ENCODE assay signal across 9 mouse cellular contexts in genomic region chr1:64193150-64193838, GRCm38 (mm10).
DNase-seq lines count a peak whose midpoint lies in the region; ATAC-seq lines count a peak whose summit lies in the region.
"Had no signal": no experiment of that assay in that cellular context is flagged by ENCODE, and none has a peak within 500 bp of the region (broad histone marks: within the 10 kb centered on the region; RNA-seq: fewer than 3 reads in every experiment).

No protein-coding gene starts in this region.

- ATAC-seq in midbrain, embryonic 13.5 days, result no peak
- ATAC-seq in midbrain, embryonic 15.5 days (replicated peaks), result no peak
- ATAC-seq in granulocyte monocyte progenitor cell, adult 5-6 weeks (replicated peaks; ENCODE audit: poor library complexity, severe bottlenecking), result peak; percentile 31; the same call in 1 of the 2 replicates
- ATAC-seq in inflammation-experienced regulatory T-cells, adult 6 months, result no peak

- no peak overlapping the region for H3K4me3 ChIP-seq in midbrain, embryonic 13.5 days (replicated peaks)
- H3K4me3 ChIP-seq in midbrain, embryonic 15.5 days, result no peak overlapping the region
- H3K4me3 ChIP-seq in limb, embryonic 10.5 days, result no peak overlapping the region
- H3K4me3 ChIP-seq: limb, embryonic 15.5 days had no signal

- H3K9me3 ChIP-seq in midbrain, embryonic 13.5 days, result no peaks in the 10 kb centered on the region
- no peaks in the 10 kb centered on the region for H3K9me3 ChIP-seq in midbrain, embryonic 15.5 days
- no peaks in the 10 kb centered on the region for H3K9me3 ChIP-seq in limb, embryonic 10.5 days (replicated peaks)
- H3K9me3 ChIP-seq: limb, embryonic 15.5 days had no signal

- H3K27me3 ChIP-seq in midbrain, embryonic 13.5 days, result no peaks in the 10 kb centered on the region
- H3K27me3 ChIP-seq in midbrain, embryonic 15.5 days (replicated peaks), result no peaks in the 10 kb centered on the region
- H3K27me3 ChIP-seq in limb, embryonic 10.5 days (ENCODE audit: low read depth, poor library complexity, severe bottlenecking), result no peaks in the 10 kb centered on the region
- H3K27me3 ChIP-seq: limb, embryonic 15.5 days had no signal

- 0 out of 2 replicates have a peak overlapping the region, but pooled peaks have one; percentile 0 for H3K27ac ChIP-seq in midbrain, embryonic 13.5 days
- no peak overlapping the region for H3K27ac ChIP-seq in midbrain, embryonic 15.5 days
- H3K27ac ChIP-seq in limb, embryonic 10.5 days, result peak overlapping the region; percentile 42
- H3K27ac ChIP-seq: limb, embryonic 15.5 days had no signal

- no peak overlapping the region for H3K4me2 ChIP-seq in midbrain, embryonic 13.5 days (replicated peaks)
- H3K4me2 ChIP-seq in midbrain, embryonic 15.5 days, result no peak overlapping the region
- H3K4me2 ChIP-seq: limb, embryonic 15.5 days had no signal

- no peaks in the 10 kb centered on the region for H3K36me3 ChIP-seq in midbrain, embryonic 13.5 days
- no peaks in the 10 kb centered on the region for H3K36me3 ChIP-seq in midbrain, embryonic 15.5 days (replicated peaks)
- no peaks in the 10 kb centered on the region for H3K36me3 ChIP-seq in limb, embryonic 10.5 days
- H3K36me3 ChIP-seq: limb, embryonic 15.5 days had no signal

- peaks cover 58% of the 10 kb centered on the region for H3K4me1 ChIP-seq in midbrain, embryonic 13.5 days (replicated peaks)
- peaks cover 46% of the 10 kb centered on the region for H3K4me1 ChIP-seq in midbrain, embryonic 15.5 days
- H3K4me1 ChIP-seq in limb, embryonic 10.5 days, result peaks cover 48% of the 10 kb centered on the region

- H3K9ac ChIP-seq in midbrain, embryonic 13.5 days (replicated peaks), result no peak overlapping the region
- H3K9ac ChIP-seq in midbrain, embryonic 15.5 days, result no peak overlapping the region
- H3K9ac ChIP-seq: limb, embryonic 15.5 days had no signal

- peak; percentile 31 for DNase-seq in adrenal gland, postnatal 14 days
- no peak for DNase-seq in adrenal gland, adult 8-10 months
- DNase-seq in limb, embryonic 10.5 days (ENCODE audit: low spot score), result no peak
- no peak for DNase-seq in lung, postnatal 10 days

- WGBS in midbrain, embryonic 13.5 days, result 36% methylated on average over 13 of the region's 13 CpGs
- WGBS in midbrain, embryonic 15.5 days, result 31% methylated on average over 13 of the region's 13 CpGs
- 59% methylated on average over 13 of the region's 13 CpGs for WGBS in limb, embryonic 10.5 days
